19 mouse cellular contexts compared by ENCODE assay signal in the genomic region with DNA sequence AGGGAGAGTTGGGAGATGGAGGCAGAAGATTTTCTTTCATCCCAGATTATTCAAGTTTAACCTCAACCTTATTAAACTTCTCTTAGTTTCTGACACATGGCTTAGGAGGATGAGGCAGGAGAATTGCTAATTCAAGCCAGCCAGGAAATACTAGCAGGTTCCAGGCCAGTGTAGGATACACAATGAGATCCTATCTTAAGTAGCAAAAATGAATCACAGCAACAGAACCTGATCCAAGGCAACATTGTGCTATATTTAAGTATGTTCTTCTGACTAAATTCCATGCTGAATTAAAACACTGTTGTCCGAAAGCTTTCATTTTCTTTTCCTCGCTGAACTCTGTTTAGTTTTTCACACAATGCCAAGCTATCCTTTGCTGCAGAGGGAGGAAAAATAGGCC.
"Had no signal": no experiment of that assay in that cellular context is flagged by ENCODE, and none has a peak within 500 bp of the region (broad histone marks: within the 10 kb centered on the region; RNA-seq: fewer than 3 reads in every experiment).

No protein-coding gene starts in this region.

- H3K4me2 ChIP-seq: lung, embryonic 14.5 days; midbrain, embryonic 12.5 days; neural tube, embryonic 13.5 days; neural tube, embryonic 15.5 days had no signal

- H3K9ac ChIP-seq: lung, embryonic 14.5 days; midbrain, embryonic 12.5 days; neural tube, embryonic 13.5 days; neural tube, embryonic 15.5 days had no signal

- ATAC-seq: midbrain, embryonic 16.5 days had no signal

- H3K27ac ChIP-seq: midbrain, embryonic 10.5 days; midbrain, embryonic 12.5 days; neural tube, embryonic 13.5 days; neural tube, embryonic 15.5 days had no signal

- H3K4me1 ChIP-seq: midbrain, embryonic 12.5 days had no signal

- DNase-seq: lung, adult 18-20 months; lung, embryonic 14.5 days; lung, postnatal 10 days; lung, postnatal 4 days; midbrain, embryonic 14.5 days; retina, postnatal 1 day; right cerebral cortex, adult 18-20 months; right cerebral cortex, postnatal 25 days; right cerebral cortex, postnatal 4 days; spleen, adult 18-20 months; thymus, adult 18-20 months; thymus, postnatal 14 days; thymus, postnatal 36 days had no signal

- H3K27me3 ChIP-seq: midbrain, embryonic 12.5 days; neural tube, embryonic 13.5 days; neural tube, embryonic 15.5 days had no signal

- H3K4me3 ChIP-seq: midbrain, embryonic 10.5 days; midbrain, embryonic 12.5 days; myocyte; neural tube, embryonic 13.5 days; neural tube, embryonic 15.5 days had no signal

- H3K9me3 ChIP-seq: midbrain, embryonic 10.5 days; midbrain, embryonic 12.5 days; neural tube, embryonic 13.5 days; neural tube, embryonic 15.5 days had no signal
